Mouse (Mus musculus) left cerebral cortex, postnatal 4 days (tissue): ENCODE data around the gene Cd247. TPM values are rescaled to one million over a fixed set of nuclear protein-coding genes. Genes with fewer than 3 reads are reported as not detected.
A peak's percentile ranks its signal among the peaks of the same experiment; 100 is the strongest.

Source experiments
- DNase-seq: peaks from one replicate; pipeline ENCODE4 v3.0.0-alpha.2; 2022
- intact Hi-C: fragments of 180-260 bp; cut with DNase I; formaldehyde crosslinking; loops from one replicate; pipeline ENCODE4 v1.15.1; 2025
- total RNA-seq, 2 experiments: library from RNA; stranded (reverse); gene quantifications; 2 replicates each; pipeline ENCODE4 v1.2.3; 2021

The Cd247 gene
- total RNA-seq, 2 experiments from 2014 or later, result 0.28 TPM; not detected in 1

DNA sequence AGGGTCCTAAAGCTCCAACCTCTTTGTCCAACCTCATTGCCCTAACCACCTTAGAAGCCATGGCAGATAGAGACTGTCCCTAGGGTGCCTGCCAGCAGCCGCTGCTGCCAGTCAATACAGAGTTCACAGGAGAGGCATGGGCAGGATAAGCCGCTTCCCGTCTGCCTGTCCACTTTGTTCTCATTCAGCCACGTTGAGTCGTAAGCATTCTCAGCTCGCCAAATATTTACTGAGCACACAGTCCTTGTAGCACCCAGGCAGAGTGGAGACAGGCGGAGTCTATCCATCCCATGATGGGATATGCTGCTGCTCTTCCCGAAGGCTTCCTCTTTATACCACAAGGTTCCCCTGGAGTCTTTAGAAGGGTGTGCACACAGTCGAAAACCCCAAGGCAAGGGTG, 28.8 kb downstream of the Cd247 start:
- intact Hi-C loops, result no loop called here
- no peak for DNase-seq

DNA sequence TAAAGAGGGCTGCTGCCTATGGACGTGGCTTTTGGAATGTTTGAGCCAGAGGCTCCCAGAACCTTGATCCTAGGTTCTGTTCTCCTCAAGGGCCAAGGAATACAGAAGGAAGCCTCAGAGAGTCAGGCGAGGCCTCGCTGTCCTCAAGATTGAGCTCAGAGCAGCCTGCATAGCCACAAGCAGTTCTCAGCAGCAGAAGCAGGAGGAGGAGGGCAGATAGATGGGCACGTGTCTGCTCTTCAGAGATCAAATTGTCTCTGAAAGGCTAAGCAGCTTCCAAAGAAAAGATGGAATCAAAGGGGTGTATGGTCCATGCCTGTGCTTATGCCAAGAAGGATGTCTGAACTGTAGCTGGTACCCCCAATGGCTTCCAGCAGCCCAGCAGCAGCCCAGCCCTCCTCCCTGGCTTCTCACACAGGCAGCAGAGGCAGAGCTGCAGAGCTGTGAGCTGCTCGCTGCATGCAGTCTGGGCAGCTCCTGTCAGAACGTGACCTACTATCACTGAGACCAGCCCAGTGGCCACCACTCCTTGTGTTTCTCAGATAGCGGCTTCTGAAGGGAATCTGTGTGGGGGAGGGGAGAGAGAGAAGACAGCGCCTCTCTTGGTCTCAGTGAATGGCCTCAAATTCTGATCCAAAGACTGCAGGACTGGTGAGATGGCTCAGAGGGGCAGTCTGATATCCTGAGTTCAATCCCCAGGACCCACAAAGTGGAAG, 29.8 kb downstream of the Cd247 start:
- intact Hi-C loops, result no loop called here
- no peak for DNase-seq

DNA sequence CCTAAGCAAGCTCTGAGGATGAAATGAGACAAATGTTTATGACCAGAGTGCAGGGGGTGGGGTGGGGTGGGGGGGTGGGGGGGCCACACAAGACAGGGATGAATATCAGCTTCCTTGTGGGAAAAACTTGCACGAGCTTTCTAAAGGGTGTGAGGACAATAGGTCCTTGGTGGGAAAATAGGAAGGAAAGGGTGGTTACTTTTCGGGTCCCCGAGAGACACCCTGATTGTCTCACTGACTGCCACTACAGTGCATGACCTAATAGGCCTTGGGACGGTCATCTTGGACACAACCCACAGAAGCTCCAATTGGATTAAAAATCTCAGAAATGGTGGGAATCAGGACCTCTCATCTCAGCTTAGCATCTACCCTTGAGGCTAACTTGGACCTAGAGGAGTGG, 30.7 kb downstream of the Cd247 start:
- DNase-seq, result no peak
- intact Hi-C loops, result no loop called here

DNA sequence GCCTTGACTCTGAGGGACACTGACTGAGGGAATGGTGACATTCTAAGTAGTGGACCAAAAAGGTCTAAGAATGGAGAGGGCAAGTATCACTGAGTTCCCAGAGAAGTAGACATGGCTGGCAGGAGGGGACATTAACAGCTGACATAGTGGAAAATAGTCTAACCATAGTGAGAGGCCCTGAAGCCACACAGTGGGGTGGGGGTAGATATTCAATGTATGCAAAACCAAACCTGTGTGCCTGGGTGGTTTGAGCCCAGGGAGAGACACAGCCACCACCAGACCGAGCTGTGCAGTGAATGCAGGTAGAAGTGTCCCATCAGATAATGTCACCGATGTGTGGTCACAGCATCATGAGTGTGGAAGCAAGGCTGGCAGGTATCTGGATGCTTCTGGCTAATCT, 33.5 kb downstream of the Cd247 start:
- no peak for DNase-seq
- intact Hi-C loops, result no loop called here

DNA sequence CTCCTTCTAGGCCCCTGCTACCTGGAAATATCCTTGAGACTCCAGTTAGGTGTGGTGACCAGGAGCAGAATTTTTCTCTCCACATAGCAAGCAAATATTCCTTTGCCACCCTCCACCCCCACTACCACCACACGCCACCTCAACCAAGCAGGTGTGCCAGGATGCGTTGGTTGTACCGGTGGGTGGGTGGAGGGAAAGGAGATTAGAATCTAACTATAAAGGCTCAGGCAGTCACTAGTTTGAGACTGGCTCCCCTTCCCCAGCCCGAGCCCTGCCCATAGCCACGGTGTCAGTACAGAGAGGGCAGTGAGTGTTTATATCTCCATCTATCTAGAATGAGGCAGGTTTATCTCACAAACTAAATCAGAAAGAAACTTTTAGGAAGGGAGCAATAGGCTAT, 39.7 kb downstream of the Cd247 start:
- no peak for DNase-seq
- intact Hi-C loops, result no loop called here

DNA sequence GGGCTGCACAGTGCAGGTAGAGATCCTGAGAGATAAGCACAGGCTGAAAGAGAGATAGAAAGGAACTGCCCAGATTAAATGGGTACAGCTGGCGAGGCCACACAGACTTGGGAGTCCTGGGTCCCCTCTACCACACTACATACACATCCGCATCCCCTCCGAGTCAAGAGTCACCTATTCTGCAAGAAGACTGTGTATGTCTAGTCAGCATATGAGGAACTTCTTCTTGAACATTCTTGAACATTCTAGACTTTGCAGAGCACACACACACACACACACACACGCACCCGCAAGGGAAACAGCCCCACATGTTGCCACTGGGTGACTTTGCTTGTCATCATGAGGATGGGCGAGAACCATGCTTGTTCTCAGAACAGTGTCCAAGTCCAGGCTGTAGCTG, 40.1 kb downstream of the Cd247 start:
- intact Hi-C loops, result no loop called here
- DNase-seq, result no peak

DNA sequence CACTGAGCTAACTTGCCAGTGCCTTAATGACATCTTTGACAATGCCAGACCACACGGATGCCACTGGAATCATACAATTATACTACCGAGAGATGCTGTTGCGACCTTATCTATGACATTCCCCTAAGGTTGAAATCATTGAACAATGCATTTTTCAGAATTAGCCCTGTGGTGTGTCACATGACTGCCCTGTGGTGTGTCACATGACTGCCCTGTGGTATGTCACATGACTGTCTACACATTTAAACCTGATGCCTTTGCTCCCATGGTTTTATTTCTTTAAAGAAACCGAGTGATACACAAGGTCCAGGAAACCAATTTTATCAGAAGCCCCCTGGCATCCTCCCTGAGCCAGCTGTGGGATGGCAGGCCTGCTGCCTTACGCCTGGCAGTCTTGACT, 41.4 kb downstream of the Cd247 start:
- DNase-seq, result no peak
- intact Hi-C loops, result no loop called here

DNA sequence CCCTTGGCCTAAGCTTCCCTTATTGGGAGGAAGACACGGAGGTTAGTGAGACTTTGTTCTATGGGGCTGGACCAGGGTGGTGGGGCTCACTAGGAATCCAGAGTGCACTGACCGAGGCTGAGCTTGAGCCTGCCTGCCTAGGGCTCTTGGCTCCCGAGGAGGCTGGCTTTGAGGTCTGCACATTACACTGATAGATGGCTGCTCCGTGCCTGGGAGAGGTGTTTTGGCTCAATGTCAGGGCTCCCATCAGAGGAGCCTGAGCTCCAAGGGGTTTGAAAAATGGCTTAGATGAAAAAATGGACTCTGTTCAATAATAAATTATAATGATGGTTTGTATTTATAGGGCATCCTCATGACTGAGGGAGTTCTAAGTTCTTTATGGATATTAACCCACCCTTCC, 44.8 kb downstream of the Cd247 start:
- intact Hi-C loops, result no loop called here
- DNase-seq, result no peak

DNA sequence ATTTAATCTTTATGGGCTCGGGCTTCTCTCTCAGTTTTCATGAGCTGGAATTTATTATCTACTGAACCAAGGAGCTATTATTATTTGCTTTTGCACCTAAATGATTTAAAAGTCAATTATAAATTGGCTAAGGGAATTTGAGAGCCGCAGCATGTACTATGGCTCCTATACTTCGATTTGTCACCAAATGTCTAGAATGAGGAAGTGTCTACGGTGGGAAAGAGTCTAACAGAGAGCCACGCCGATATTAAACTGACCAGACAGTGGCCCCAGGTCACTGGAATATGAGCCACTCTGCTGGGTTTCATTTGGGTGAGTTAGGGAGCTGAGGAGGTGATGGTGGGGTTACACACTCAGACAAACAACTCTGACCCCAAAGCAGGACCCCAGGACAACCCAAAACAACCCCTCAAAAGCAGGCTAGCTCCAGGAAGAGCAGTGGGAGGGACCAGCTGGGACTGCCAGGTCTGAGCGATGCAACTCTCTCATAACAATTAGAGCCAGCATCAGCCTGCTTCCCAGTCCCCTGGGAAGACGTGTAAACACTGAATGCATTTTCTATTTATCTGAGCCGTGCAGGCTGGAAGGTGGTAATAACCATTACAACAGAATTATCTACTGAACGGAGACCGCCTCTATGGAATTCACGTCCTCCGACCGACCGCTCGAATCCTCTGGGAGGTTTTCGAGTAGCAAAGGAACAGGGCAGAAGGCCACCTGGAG, 45.6 kb downstream of the Cd247 start:
- DNase-seq, result no peak
- intact Hi-C loops, result no loop called here

DNA sequence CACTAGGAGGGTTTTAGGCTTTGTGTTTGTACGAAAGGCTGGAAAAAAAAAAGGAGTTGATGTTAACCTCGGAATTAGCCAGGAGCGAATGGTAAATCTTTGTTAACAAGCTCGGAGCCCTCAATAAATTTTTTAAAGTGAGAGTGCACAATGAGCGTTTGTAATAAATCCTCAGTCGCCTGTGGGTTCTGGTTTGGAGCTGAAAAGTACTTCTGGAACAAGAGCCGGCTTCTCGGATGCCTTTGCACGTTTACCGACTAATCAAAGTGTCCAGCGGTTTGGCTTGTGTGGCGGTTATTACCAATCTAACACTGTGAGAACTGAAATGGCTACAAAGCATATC, 46.1 kb downstream of the Cd247 start:
- intact Hi-C loops, result no loop called here
- DNase-seq, result no peak

DNA sequence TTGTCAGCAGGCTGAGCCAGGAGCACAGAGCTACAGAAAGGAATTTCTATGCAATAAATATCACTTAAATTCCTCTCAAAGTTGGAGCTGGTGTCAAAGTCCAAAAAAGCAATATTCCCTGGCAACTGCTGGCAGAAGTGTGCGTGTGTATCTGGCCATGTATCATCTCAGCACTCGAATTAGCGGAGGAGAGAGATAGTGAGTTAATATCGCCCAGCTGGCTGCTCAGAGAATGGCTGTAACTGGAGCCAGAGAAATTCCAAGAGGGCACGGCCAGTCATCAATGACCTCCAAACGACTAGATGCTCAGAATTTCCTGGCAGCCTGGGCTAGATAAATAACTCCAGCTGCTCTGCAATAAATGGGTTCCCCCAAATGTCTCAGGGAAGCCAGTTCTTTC, 48.0 kb downstream of the Cd247 start:
- no peak for DNase-seq
- intact Hi-C loops, result no loop called here

DNA sequence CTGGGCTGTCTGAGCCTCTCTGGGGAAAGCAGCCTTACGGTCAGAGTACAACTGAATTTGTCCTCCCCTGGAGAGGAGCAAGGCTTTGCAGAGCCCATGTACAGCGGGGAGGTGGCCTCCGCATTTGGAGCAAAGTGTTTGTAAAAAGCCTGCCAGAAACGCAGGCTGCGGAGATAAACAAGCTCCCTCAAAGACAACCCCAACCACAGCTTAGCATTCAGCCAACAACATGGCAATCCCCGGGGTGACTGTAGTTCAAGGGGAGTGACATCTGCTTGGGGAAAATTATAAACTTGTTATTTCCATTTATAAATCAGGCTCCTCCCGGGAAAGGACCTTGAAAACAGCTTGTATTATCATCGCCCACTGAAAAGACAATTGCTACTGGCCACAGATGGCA, 49.1 kb downstream of the Cd247 start:
- DNase-seq, result no peak
- intact Hi-C loops, result no loop called here

DNA sequence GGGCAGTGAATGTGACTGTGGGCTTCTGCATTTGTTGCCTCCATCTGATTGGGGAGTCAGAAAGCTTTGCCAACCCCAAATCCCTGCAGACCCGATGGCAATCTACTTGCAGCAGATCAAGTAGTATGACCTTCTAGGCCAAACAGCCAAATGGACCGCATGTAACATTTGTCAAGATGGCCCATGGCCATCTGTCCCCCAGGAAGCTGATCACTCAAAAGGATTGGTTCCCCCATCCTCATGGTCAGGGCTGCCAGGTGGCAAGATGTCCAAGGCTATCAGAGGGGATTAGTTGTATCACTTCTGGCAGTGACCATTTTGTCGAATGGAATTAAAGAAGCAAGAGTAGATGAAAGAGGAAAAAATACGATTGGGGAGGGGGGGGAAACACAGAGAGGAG, 50.7 kb downstream of the Cd247 start:
- peak; percentile 86 for DNase-seq
- intact Hi-C loops, result no loop called here

DNA sequence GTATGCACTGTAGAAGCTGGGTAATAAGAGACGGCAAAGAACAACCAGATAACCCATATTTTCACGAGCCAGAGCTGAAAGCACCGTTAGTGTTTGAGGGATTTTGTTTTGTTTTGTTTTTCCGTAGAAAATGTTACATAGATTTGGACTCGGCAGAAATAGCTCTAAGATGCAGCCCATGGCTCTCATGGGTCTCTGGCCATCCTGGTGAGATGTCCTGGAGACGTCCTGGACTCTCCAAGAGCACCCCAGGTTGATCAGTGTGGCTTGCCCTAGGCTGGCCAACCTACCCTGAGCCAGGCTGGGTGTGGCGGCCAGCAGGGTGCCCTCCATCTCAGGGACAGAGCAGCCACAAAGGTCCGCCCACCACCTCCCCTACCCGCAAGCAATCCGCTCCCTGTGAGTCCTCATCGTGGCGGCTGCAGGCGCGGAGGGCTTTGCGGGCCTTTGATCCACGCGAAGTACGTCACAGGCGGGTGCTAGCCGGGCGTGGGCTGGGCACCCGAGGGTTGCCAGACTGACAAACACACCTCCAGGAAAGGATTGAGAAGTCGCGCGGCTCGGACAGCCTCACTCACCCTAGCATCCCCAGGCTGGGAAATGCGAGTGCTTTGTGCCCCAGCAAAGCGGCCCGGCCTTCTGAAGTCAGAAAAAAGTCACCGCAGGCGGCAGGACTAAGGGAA, 52.2 kb downstream of the Cd247 start:
- no peak for DNase-seq
- intact Hi-C loops, result no loop called here

DNA sequence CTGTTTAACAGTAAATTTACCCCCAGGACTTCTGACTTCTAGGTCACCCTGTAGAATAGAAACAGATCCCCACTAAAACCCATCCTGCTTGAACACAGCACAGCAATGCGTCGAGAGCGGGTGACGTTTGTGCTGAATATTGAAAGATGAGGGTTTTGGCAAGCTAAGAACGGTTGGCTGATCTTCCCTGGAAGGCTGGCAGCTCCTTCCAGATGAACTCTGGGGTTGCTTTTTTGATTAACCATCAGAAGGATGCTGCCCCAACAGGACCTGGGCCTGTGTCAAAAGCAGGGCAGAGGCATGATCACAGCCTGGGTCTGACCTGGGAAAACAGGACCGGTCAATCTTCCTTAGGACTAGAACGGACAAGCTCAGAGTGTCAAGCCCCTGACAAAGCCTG, 53.7 kb downstream of the Cd247 start:
- no peak for DNase-seq
- intact Hi-C loops, result no loop called here

DNA sequence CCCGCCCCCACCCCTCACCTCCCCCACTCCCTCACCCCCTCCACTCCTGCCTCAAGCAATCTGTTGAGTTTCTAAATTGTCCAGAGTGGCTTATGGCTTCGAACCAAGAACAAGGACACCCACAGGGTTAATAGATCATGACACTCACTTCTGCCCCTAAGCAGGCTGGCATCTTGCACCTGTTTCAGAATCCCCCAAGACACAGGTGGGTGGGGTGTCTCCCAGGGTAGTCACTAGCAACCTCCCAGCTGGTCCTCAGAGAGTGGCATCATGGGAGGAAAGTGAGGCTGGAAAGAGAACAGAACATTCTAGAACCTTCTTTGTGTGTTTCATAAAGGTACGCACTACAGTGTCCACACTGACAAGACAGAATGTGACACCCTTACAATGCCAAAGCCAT, 55.1 kb downstream of the Cd247 start:
- intact Hi-C loops, result no loop called here
- peak; percentile 45 for DNase-seq

DNA sequence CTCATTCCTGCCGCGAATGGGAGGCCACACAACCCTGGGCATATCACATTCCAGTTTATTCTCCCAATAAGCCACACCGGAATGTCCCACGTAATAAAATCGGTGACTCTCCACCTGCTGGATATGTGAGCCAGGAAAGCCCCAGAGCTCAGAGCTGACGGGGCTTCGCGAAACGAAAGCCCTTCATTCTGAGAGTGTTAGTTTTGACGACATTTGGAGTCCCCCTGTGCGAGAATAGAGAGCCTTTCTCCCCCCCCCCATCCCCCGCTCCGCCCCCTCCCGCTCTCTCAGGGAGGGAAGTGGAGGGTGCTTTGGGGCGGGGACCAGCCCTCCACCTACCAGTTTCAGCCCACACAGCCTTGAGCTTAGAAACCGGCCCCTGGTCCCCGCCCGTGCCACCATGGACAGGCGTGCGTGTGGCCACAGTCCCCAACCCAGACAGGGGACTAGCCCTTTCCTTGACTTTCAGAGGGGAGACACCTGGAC, 56.0 kb downstream of the Cd247 start:
- DNase-seq, result no peak

DNA sequence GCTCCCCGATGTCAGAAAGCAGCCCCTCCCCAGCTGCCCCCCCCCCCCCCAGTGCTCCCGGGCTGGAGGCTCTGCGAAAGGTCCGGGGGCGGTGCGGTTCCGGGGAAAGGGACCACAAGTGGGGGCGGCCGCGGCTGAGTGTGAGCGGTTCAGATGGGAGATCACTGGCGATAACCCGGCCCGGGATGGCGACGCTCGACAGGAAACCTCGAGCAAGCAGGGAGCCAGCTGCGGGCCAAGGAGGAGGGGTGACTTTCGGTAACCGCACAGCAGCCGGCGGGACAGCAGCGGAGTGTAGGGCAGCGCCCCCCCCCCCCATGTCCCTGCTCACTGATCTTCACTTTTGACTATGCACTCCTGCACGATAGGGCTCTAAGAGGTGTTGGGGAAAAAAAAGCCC, 56.5 kb downstream of the Cd247 start:
- intact Hi-C loops, result no loop called here
- DNase-seq, result no peak

More for the DNA sequence above, 56.0 kb downstream of the Cd247 start:
- intact Hi-C loops, result no loop called here

DNA sequence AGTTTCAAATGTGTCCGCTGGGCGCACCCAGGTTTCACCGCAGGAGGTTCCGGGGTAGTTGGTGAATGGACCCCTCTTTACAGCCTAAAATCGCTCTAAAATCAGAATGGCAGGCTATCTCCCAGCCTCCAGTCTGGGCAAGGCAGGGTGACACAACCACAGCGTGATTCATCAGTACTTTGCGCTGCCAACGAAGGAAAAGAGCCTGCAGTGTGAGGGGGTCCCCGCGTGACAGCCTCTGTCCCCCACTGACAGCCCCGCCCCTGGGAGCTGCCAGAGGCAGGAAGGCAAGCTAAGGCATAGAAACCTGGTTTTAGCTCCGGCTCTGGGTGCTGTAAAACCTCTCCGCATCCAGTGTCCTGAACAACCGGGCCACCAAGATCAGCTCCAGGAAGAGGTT, 56.9 kb downstream of the Cd247 start:
- intact Hi-C loops, result no loop called here
- no peak for DNase-seq

DNA sequence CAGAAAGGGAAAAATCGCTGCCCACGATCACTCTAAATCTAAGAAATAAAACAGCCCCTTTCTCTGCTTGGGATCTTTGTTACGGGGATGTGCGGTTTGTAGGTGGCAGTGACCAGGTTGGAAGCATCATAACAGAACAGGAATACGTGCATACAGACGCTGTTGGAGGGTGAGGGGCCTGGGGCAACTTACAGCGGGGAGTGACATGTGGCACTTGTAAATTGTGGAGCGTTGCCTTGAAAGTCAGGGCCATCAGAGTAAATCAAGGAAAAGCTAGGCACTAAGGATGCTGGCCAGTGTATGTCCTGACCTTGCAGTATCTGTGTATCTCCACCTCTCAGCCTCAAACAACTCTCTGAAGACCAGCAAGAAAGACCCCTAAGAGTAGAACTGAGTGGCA, 59.9 kb downstream of the Cd247 start:
- intact Hi-C loops, result no loop called here

DNA sequence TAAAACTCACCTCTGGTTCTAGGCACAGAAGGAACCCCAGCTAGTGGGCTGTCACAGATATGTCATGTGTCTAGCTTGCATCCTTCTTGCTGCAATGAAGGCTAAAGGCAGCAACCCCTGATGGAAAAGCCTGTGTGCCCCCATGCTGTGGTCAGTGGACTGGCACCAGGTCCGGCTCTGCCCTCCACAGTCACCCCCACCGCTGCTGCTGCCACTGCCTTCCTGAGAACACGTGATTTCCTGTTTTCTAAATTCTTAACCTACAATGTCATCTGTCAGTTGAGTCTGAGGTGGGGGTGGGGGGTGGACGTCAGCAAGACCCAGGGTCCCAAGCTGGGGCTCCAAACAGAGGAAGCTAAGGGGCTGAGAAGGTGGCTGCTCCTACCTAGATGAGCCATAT, 60.4 kb downstream of the Cd247 start:
- intact Hi-C loops, result no loop called here
- DNase-seq, result no peak

More for the DNA sequence above, 59.9 kb downstream of the Cd247 start:
- DNase-seq, result no peak
